In the genomic region with DNA sequence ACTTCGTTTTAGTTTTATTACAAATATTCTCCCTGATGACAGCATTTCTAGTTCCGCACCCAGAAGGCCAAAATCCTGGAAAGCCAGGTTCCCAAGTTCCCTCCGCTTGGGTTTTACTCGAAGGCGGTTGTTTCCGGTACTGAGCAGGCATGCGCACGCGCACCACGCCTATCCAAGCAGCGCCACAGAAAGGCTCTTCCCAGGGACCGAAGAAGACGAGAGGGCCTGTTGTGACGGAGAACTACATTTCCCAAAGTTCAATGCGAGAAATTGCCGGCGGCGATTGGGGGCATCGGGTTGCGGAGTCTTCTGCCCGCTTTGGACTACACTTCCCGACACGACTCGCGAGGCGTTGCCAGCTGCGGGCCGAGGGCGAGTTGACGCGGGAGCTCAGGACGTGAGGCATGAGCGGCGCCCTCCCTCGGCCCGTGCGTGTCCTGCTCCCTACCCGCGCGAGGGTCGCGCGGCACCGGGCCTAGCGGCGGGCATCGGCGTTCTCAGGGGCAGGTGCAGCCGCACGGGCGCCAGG, we compare ENCODE assay signal across 8 mouse cellular contexts. TPM values are rescaled to one million over a fixed set of nuclear protein-coding genes. Genes with fewer than 3 reads are reported as not detected.
DNase-seq lines count a peak whose midpoint lies in the region; ATAC-seq and TF ChIP-seq lines count a peak whose summit lies in the region.

A gene (plus strand): TSS at position 346 of the 529 bp plus-strand sequence.

- H3K9ac ChIP-seq in lung, postnatal 0 days (replicated peaks; ENCODE audit: low read depth), result peak within 1 kb of the TSS; percentile 69

- no peaks in the 10 kb centered on the region for H3K9me3 ChIP-seq in hindbrain, embryonic 10.5 days
- no peaks in the 10 kb centered on the region for H3K9me3 ChIP-seq in lung, postnatal 0 days (ENCODE audit: low read length)

- peak; percentile 73 for TF ChIP-seq CTCF in lung, postnatal 0 days (IDR thresholded peaks at IDR 0.05)

- peaks cover 9% of the 10 kb centered on the region for H3K36me3 ChIP-seq in hindbrain, embryonic 10.5 days
- H3K36me3 ChIP-seq in lung, postnatal 0 days (ENCODE audit: insufficient read depth, low read length), result peaks cover 7% of the 10 kb centered on the region; the same call in 1 of the 2 replicates

- H3K4me1 ChIP-seq in hindbrain, embryonic 10.5 days (replicated peaks), result peaks cover 33% of the 10 kb centered on the region
- H3K4me1 ChIP-seq in lung, postnatal 0 days (ENCODE audit: insufficient read depth, low read depth, low read length), result 0 out of 2 replicates have a peak, but pooled peaks cover 4% of the 10 kb centered on the region

- H3K27me3 ChIP-seq in hindbrain, embryonic 10.5 days (ENCODE audit: insufficient read depth, poor library complexity, severe bottlenecking), result no peaks in the 10 kb centered on the region
- H3K27me3 ChIP-seq in lung, postnatal 0 days (replicated peaks; ENCODE audit: insufficient read depth, low read length), result no peaks in the 10 kb centered on the region

- peak within 1 kb of the TSS; percentile 89 for H3K27ac ChIP-seq in hindbrain, embryonic 10.5 days
- H3K27ac ChIP-seq in lung, postnatal 0 days (ENCODE audit: low read length), result peak within 1 kb of the TSS; percentile 73

- peak; percentile 98 for DNase-seq in MN1 (ENCODE audit: low spot score)
- DNase-seq in cerebellum, adult 9-10 months, result peak; percentile 99
- peak; percentile 98 for DNase-seq in hindbrain, embryonic 10.5 days (ENCODE audit: low spot score)
- peak; percentile 99 for DNase-seq in layer of hippocampus, adult 9-11 months
- peak; percentile 100 for DNase-seq in lung, postnatal 0 days (ENCODE audit: low spot score)
- DNase-seq in ovary, postnatal 14 days (ENCODE audit: low spot score), result peak; percentile 93
- DNase-seq in thymus, postnatal 14 days, result peak; percentile 95

- no peak for TF ChIP-seq EP300 in lung, postnatal 0 days (IDR thresholded peaks at IDR 0.05)

- peak; percentile 94 for ATAC-seq in frontal cortex, adult (ENCODE audit: low TSS enrichment)
- peak; percentile 97 for ATAC-seq in lung, postnatal 0 days

- H3K4me3 ChIP-seq in hindbrain, embryonic 10.5 days, result peak within 1 kb of the TSS; percentile 85
- peak within 1 kb of the TSS; percentile 82 for H3K4me3 ChIP-seq in lung, postnatal 0 days (ENCODE audit: low read depth, low read length)

- H3K4me2 ChIP-seq in lung, postnatal 0 days (replicated peaks; ENCODE audit: low read depth, low read length), result peak within 1 kb of the TSS; percentile 94

- under 1% methylated on average over 51 of the region's 51 CpGs for WGBS in hindbrain, embryonic 10.5 days
- under 1% methylated on average over 50 of the region's 51 CpGs for WGBS in lung, postnatal 0 days

RNA-seq across cellular contexts. Expression of the gene that starts here (rescaled TPM):
- polyA plus RNA-seq in hindbrain, embryonic 10.5 days (2016; fragmentation: Nextera tagmentation; extraction: Ambion mirVana), result 16.8 and 19.4 TPM in 2 replicates
- 16.3 and 18.9 TPM in 2 replicates for polyA plus RNA-seq in lung, postnatal 0 days (2015; fragmentation: Nextera tagmentation; extraction: Ambion mirVana)

Comparison
In these comparisons a context has a peak if more than half of its experiments do, and no peak if none do; other contexts are left out.
1. Peak in every context shown above with its lines: DNase-seq, ATAC-seq, H3K4me3 ChIP-seq and H3K27ac ChIP-seq.